Mouse (Mus musculus): ENCODE measurements around the gene Dicer1. TPM values are rescaled to one million over a fixed set of nuclear protein-coding genes. Genes with fewer than 3 reads are reported as not detected.

Dicer1 gene
- 10 to 100 TPM; 32.0 to 33.8 TPM for total RNA-seq (2021)
- long read RNA-seq, experiment 1, partial matches to known transcripts: 2 of 8 reads
- long read RNA-seq, experiment 1, other reads (novel, unspliced or antisense): 6 of 8 reads
- long read RNA-seq, experiment 2, partial matches to known transcripts: 2 of 8 reads
- long read RNA-seq, experiment 2, other reads (novel, unspliced or antisense): 6 of 8 reads

DNA sequence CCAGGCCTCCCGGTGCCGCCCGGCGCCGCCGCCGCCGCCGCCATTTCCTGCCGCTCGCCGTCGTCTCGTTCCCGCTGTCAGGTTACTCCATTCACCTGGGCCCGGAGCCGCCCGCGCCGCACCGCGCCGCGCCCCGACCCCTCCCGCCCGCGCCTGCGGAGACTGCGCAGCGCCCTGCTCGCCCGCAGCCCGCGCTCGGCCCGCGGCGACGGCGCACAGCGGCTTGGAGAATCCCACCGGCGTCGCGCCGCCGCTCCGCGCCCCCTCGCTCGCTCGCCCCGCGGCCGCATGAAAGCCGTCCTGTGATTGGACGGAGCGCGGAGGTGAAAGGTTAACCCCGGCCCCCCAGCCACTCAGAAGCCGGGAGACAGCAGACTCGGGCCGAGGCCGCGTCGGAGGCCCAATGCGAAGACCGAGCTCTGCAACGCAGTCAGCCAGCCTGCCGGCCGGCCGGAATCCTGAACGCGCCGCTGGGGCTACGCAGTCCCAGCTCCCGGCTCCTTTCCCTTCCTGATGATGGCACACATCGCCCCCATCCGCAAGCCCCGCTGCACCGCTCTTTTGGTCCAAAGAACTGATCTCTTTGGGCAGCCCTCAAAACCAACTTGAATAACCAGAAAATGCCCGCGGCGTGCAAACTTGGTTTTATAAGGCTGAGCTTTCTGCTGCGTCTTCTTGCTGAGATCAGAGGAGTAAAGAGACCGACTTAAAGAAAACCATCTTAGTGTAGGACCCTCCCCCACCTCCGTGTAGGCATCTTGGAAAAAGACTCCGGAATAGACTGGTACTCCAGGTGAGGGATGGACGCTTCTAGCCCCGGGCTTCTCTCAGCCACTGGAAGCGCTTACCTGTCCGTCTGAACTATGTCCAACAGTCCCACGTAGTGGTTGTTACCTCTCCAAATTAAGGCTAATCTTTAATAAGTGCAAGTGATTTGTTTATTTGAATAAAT, at the start of gene Dicer1:
Dicer1 (minus strand) TSS at position 139 of the 952 bp plus-strand sequence.
- DNase-seq: peak; percentile 97
- intact Hi-C loops (cut with DNase I; ENCODE audit: low total_unique reads): no loop called here

DNA sequence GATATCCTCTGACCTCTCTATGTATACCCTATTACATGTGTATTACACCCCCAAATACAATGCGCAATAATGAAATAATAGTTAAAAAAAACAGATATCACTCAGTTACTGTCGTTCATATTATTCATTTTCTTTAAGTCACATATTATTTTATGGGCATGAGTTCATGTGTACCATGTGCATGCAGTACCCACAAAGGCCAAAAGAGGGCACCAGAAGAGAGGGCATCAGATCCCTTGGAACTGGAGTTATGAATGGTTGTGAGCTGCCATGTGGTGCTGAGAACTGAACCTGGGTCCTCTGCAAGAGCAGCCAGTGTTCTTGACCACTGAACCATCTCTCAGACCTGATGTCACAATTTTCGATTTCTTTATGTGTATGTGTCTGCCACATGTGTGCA, 47.6 kb upstream of the Dicer1 start:
- no peak for DNase-seq
- intact Hi-C loops (cut with DNase I; ENCODE audit: low total_unique reads): no loop called here

- intact Hi-C loops (cut with DNase I; ENCODE audit: low total_unique reads): no loop called here
- DNase-seq: no peak
Observed at GRCm38 (mm10) chr12:104797905-104798304, 46.2 kb upstream of the Dicer1 start.

DNA sequence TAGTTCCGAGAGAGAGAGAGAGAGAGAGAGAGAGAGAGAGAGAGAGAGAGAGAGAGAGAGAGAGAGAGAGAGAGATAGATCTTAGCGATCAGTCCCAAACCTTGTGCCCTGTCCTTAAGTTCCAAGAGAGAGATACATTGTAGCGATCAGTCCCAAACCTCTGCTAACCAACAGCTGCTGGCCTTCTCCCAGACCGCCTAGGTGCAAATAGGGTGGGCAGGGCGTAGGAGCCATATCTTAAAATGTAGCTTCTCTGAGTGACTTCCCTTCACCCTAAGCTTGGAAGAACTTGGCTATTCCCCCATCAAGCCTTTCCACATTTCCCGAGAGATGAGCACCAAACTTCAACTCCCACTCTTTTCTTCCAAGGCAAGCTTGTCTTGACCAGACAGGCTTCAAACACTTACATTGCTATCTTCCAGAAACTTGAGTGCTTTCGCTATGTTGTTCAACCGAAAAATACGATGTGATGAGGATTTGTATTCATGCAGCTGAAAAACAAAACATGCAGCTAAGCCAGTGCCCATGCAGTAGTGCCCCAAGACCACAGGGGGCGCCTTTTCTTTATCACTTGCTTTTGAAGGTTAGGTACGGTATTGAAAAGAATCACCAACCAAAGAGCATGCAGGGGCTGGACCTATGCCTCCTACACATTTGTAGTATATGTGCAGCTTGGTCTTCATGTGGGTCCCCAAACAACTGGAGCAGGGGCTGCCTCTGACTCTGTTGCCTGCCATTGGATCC, 45.1 kb upstream of the Dicer1 start:
- intact Hi-C loops (cut with DNase I; ENCODE audit: low total_unique reads): no loop called here
- DNase-seq: no peak

- intact Hi-C loops (cut with DNase I; ENCODE audit: low total_unique reads): no loop called here
- no peak for DNase-seq
Observed at GRCm38 (mm10) chr12:104794957-104795356, 43.2 kb upstream of the Dicer1 start.

GRCm38 (mm10) chr12:104793486-104793885, 41.7 kb upstream of the Dicer1 start:
- peak; percentile 47 for DNase-seq
- intact Hi-C loops (cut with DNase I; ENCODE audit: low total_unique reads): no loop called here

- intact Hi-C loops (cut with DNase I; ENCODE audit: low total_unique reads): no loop called here
- no peak for DNase-seq
Observed at GRCm38 (mm10) chr12:104777603-104778002, 25.9 kb upstream of the Dicer1 start.

DNA sequence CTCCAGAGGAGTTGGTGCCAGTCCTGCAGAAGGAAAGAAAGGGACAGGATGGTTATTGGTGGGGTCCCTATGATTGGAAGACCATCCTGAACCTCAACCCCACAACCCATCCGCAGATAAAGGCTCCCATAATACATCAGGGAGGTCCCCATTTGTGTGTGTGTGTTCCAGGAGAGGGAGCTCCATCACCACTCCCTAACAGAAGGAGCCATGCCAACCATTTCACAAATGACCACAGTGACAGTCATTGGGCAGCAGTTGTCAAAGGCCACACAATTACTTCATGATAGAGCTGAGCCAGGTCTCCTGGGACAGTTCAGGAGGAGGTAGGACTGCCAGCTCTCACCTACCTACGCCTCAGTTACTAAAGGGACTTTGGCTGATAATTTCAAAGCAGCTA, 20.2 kb upstream of the Dicer1 start:
- no peak for DNase-seq
- intact Hi-C loops (cut with DNase I; ENCODE audit: low total_unique reads): loop anchor here (5.0 kb wide), 1 partner anchor 165 kb away; no protein-coding TSS in a partner anchor

DNA sequence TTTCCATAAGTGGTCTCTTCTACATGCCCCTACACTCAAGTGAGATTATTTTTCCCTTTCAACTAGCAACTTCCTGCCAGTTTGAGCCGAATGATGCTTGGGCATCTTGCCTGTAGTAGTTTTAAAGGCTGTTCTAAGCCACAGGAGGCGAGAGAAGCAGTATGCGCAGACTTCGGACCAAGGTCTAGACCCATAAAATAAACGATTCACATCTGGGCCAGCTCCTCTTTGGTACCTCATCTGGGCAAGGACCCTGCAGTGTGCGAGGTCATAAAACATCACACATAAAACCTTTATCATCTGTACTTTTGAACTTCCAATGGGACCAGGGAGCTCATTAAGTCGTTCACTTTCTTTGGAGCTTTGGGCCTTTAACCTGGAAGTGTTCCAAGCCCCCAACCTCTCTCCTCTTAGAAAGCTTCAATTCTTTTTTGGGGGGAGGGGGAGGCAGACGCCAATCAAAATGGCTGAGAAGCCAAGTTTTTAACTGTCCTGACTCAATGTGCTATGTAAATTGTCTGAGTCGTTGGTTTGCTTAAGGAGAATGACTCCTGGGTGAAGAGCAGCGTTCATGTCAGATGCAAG, 17.5 kb upstream of the Dicer1 start:
- intact Hi-C loops (cut with DNase I; ENCODE audit: low total_unique reads): no loop called here
- DNase-seq: no peak

DNA sequence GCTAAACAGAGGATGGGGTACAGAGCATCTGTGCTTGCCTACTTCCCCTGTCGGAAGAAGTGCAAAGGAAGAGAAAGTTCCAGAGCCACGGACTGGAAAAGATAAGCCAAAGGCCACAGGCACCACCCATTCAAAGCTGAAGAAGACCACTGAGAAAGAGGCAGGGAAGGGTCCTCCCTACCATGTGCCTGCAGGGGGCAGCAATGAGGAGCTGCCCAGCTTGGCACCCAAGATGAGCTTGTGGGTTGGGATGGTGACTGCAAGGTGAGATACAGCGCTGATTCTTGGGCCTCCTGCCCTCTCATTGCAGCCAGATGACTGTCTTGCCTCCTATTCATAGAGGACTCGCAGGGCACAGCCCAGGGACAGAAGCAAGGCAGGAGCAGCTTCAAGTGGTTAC, 15.4 kb upstream of the Dicer1 start:
- DNase-seq: no peak
- intact Hi-C loops (cut with DNase I; ENCODE audit: low total_unique reads): no loop called here

DNA sequence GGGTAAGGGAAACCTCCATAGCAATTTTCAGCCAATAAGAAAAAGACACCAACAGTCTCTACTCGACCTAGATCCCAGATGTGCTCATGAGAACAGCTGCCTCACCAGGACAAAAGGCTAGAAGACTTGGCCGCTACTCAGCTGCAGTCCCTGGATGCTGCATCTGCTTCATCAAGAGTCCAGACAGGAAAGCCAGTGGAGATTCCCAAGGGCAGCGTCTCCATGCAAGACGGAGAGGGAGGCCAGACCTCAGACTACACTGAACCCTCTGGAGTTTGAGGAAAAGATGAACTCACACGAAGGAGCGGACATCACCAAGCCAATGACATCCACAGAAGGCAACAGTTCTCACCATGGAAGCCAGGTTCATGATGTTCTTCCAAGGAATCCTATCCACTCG, 14.0 kb upstream of the Dicer1 start:
- DNase-seq: peak; percentile 64
- intact Hi-C loops (cut with DNase I; ENCODE audit: low total_unique reads): no loop called here

GRCm38 (mm10) chr12:104765116-104765515, 13.4 kb upstream of the Dicer1 start:
- intact Hi-C loops (cut with DNase I; ENCODE audit: low total_unique reads): no loop called here
- no peak for DNase-seq

DNA sequence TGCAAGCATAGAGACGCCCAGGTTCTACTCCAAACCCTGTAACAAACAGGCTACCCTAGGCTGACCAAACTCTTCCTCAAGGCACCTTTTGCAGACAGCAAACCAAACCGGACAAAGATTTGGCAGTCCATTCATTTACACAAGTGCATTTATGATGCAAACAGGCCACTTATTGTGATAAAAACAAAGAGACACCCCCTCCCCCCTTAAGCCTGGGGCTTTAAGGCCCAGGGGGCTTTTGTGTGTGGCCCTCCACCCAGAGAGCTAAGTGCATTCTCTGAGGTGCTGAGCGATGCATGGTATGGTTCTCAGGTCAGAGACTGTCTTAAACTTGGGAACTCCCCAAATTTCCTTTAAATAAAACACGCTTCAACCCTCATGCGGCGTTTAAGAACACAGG, 12.2 kb upstream of the Dicer1 start:
- no peak for DNase-seq
- intact Hi-C loops (cut with DNase I; ENCODE audit: low total_unique reads): no loop called here

DNA sequence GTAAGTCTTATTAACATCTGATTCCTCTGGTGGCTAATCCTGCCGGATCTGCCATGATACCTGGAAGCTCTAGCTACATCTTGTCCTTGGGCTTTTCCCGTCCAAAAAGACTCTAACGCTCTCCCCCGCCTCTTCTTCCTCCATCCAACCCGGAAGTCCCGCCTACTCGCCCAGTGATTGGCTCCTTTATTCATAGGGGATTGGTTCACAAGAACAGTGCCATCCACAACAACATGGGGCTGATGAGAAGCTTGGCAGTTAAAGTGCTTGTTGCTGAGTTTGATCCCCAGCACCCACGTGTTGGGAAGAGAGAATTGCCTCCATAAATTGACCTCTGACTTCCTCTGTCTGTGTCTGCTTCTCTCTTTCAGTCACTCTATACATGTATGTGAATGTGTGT, 9.7 kb upstream of the Dicer1 start:
- intact Hi-C loops (cut with DNase I; ENCODE audit: low total_unique reads): no loop called here
- DNase-seq: no peak

- intact Hi-C loops (cut with DNase I; ENCODE audit: low total_unique reads): no loop called here
- DNase-seq: no peak
Observed at GRCm38 (mm10) chr12:104758066-104758465, 6.3 kb upstream of the Dicer1 start.

- DNase-seq: no peak
- intact Hi-C loops (cut with DNase I; ENCODE audit: low total_unique reads): no loop called here
Observed at GRCm38 (mm10) chr12:104753686-104754085, 1.9 kb upstream of the Dicer1 start.

DNA sequence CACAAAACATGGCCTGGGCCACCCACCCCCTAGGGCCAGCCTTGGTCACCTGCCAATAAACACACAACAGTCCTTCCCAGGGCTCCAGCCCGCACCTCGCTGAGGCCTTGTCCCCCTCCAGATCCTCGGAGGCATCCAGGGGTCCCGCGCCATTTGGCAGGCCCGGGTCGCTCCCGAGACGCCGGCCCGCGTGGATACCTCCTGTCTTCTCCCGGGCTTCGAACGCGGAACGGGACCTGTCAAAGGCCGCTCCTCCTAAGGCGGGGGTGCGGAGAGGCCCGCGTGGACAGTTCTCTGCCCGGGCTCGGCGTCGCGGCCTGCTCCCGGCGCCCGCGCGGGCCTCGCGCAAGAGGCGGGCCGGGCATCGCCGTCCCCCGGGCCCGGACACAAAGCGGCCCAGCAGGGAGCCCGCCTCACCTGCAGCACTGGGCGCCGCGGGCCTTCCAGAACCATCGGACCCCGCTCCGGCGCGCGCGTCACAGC, 380 bp downstream of the Dicer1 start:
- peak; percentile 38 for DNase-seq

DNA sequence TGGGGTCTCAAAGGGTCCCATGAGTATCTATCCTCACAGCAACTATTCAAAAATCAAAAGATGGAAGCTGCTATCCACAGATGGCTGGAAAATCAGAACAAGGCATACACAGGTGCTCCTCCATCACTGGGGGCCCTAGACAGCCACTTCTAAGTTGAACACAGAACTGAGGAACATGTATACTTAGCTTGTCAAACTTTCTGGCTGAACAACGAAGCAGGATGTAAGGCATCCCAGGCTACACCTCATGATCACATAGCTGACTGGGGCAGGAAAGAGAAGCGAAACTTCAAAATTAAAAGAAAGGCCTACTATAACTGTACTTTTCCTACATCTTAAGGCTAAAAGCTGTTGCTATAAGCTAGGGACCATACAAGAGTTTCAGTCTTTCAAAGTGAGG, 2.8 kb downstream of the Dicer1 start:
- DNase-seq: no peak
- intact Hi-C loops (cut with DNase I; ENCODE audit: low total_unique reads): no loop called here

More for the DNA sequence above, 380 bp downstream of the Dicer1 start:
- intact Hi-C loops (cut with DNase I; ENCODE audit: low total_unique reads): no loop called here

DNA sequence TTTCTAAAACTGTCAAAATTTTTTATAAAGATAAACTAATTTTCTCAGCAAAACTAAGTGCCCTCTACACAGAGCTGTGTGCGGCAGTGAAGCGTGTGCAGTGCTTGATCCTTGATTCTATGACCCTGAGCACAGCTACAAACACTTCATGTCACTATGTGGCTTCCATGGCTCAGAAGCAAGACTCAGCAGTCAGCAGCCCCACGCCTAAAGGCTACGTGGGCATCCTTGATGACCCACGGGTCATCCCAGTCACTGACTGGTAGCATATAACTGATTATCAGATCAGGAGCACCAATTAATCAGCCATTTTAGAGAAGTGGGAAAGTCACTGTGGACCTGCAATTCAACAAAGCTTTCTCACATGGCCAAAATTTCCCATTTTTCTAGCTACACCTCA, 4.5 kb downstream of the Dicer1 start:
- no peak for DNase-seq
- intact Hi-C loops (cut with DNase I; ENCODE audit: low total_unique reads): no loop called here

DNA sequence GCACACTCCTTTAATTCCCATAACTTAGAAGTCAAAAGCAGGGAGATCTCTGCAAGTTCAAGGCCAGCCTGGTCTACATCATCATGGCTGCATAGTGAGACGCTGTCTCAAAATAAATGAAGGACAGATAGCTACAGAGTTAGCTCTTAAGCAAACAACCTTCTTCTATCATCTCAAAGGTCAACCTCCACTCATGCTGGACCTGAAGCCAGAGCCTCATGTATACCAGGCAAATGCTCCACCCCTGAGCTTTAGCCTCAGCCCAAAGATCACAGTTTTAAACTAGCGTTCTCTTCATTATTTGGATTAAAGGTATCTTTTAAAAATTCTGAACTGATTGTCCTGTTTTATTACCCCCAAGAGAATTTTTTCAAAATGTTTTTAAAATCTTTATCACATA, 5.2 kb downstream of the Dicer1 start:
- intact Hi-C loops (cut with DNase I; ENCODE audit: low total_unique reads): no loop called here
- DNase-seq: no peak

Data from gastrocnemius, postnatal 14 days (tissue).